Mouse (Mus musculus): ENCODE data around the gene Fam32a.

- TF ChIP-seq POLR2A (IDR thresholded peaks at IDR 0.05; ENCODE audit: borderline replicate concordance, extremely low read depth, insufficient read depth, insufficient read length, poor library complexity, severe bottlenecking), result no peak
- TF ChIP-seq CTCF (IDR thresholded peaks at IDR 0.05; ENCODE audit: borderline replicate concordance, extremely low read depth, insufficient read depth, insufficient read length), result no peak
These were observed 6.8 kb upstream of the Fam32a start, which contains the start of gene Cib3 for GRCm38 (mm10) chr8:72212751-72213150.

All from brain, embryonic 14.5 days (tissue).